Mouse (Mus musculus) lung, adult 2 months (tissue): ENCODE data around the gene Ipmk. TPM values are rescaled to one million over a fixed set of nuclear protein-coding genes. Genes with fewer than 3 reads are reported as not detected.

Experiments
- DNase-seq: peaks from one replicate; pipeline ENCODE4 v3.0.0; 2022
- H3K4me1 ChIP-seq: fragments of 200-500 bp; 2 replicates; pipeline ENCODE4 v1.6.1; 2011; ENCODE audit warnings: low read length; ENCODE audit not compliant: control insufficient read depth, insufficient read depth
- H3K4me3 ChIP-seq: fragments of 200-500 bp; replicated peaks from 2 replicates; pipeline ENCODE3; 2011; ENCODE audit warnings: low read depth, mild to moderate bottlenecking, control low read depth, low read length; ENCODE audit errors: extremely low read depth
- CTCF ChIP-seq: fragments of 200-500 bp; IDR thresholded peaks from 2 replicates; pipeline ENCODE4 v1.5.1; 2011; ENCODE audit warnings: mild to moderate bottlenecking, low read length, control low read depth; ENCODE audit not compliant: insufficient read depth
- POLR2A ChIP-seq: fragments of 200-500 bp; IDR thresholded peaks from 2 replicates; pipeline ENCODE4 v1.6.1; 2011; ENCODE audit warnings: low read depth, mild to moderate bottlenecking, control low read depth, low read length, borderline replicate concordance; ENCODE audit errors: extremely low read depth
- WGBS: fragments of 180-500 bp; shearing (Covaris S2); methylation state at CpG from one replicate; pipeline ENCODE4 v1.1.7; 2018; 5-methylcytosine and 5-hydroxymethylcytosine counted together
- polyA plus RNA-seq: library from polyadenylated mRNA; depleted of rRNA; stranded (reverse); fragments of >200 nt; gene quantifications from 2 replicates; pipeline ENCODE4 v1.2.3, GENCODE M21; 2012

The Ipmk gene
- polyA plus RNA-seq, 1 experiment: 12.4 TPM

DNA sequence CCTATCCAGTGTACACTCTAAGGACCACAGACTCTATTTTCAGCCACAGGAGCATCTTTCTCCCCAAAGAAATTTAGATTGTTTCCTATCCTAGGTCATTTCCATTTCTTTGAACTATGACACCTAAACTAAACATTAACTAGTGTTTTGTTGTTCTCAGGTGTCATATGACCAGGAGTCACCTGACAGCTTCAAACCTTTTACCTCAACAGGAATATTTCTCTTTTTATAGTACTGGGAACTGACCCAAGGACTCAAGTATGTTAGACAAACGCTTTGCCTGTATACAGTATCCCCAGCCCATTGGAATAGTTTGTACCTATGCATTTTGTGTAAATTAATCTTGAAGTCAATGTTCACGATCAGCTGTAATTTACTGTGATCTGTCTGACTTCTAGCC is 9.8 kb upstream of the Ipmk start:
- TF ChIP-seq CTCF: no peak
- TF ChIP-seq POLR2A: no peak
- 63% methylated on average over 2 of the region's 2 CpGs for WGBS
- 0 out of 2 replicates have a peak, but pooled peaks cover 2% of the 10 kb centered on the region for H3K4me1 ChIP-seq
- no peak overlapping the region for H3K4me3 ChIP-seq
- no peak for DNase-seq

DNA sequence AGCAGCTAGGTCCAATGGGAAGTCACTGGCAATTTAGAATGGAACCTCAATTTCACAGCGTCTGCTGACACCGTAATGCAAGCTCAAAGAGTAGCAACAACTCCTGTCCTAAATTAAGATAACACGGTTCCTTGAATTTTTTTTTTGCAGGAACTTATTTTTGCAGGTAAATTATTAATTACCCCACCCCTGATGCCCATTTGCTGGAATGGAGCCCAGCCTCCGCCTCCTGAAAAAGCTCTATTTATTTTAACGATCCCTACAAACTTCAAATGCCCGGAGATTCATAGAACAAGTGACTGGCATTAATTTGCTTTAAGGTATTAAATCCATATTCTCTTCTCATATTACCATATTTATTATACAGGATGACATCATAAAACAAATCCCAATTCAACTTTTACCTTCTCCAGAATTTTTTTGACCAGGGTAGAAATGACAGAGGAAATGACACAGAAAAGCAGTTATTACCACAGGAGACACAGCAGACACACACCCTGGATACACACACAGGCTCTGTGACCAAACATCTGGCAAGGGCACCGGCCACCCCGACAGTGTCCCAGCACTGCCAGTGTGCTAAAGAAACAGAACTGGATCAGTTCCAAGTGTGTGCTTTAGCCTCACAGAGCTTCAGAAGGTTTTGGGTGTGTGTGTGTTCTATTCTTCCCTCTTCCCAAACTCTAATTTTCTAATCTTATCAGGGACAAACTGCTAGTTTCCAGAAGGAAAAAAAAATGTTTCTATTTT is 9.2 kb upstream of the Ipmk start:
- no peak for TF ChIP-seq CTCF
- no peak for TF ChIP-seq POLR2A
- no peak for DNase-seq
- H3K4me1 ChIP-seq: 0 out of 2 replicates have a peak, but pooled peaks cover 2% of the 10 kb centered on the region
- H3K4me3 ChIP-seq: no peak overlapping the region
- WGBS: 49% methylated on average over 8 of the region's 8 CpGs

- no peak overlapping the region for H3K4me3 ChIP-seq
- no peak for DNase-seq
- 48% methylated on average over 4 of the region's 4 CpGs for WGBS
- peaks cover 2% of the 10 kb centered on the region for H3K4me1 ChIP-seq
- no peak for TF ChIP-seq POLR2A
- TF ChIP-seq CTCF: no peak
These were observed 8.1 kb upstream of the Ipmk start for GRCm38 (mm10) chr10:71339463-71339862.

- peaks cover 3% of the 10 kb centered on the region for H3K4me1 ChIP-seq
- no peak for DNase-seq
- no peak overlapping the region for H3K4me3 ChIP-seq
- WGBS: 73% methylated on average over 2 of the region's 2 CpGs
- TF ChIP-seq CTCF: no peak
- TF ChIP-seq POLR2A: no peak
These were observed 7.4 kb upstream of the Ipmk start for GRCm38 (mm10) chr10:71340195-71340594.

DNA sequence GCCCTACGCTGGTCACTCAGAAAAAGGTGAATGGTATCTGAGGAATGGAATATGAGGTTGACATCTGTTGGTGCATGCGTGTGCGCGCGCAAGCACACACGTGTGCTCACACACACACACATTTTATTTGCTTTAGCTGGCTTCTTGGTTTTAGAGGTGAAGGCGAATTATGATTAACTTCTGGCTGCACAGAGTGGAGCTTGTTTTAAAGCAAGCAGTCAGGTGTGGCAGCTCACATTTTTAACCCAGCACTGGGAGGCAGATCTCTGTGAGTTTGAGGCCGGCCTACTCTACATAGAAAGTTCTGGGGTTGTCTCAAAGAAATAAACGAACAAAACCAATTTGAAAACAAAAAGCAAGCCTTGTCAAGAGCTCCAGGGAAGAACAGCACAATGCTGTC is 6.3 kb upstream of the Ipmk start:
- 93% methylated on average over 9 of the region's 9 CpGs for WGBS
- no peak for TF ChIP-seq POLR2A
- no peak for TF ChIP-seq CTCF
- Histone ChIP-seq H3K4me3 (no peak overlapping the region), H3K4me1 (peaks cover 5% of the 10 kb centered on the region)
- DNase-seq: no peak

- TF ChIP-seq POLR2A: no peak
- TF ChIP-seq CTCF: peak; percentile 36
- DNase-seq: no peak
- H3K4me1 ChIP-seq: peaks cover 5% of the 10 kb centered on the region
- H3K4me3 ChIP-seq: no peak overlapping the region
- 61% methylated on average over 7 of the region's 7 CpGs for WGBS
These were observed 5.3 kb upstream of the Ipmk start for GRCm38 (mm10) chr10:71342030-71342805.

DNA sequence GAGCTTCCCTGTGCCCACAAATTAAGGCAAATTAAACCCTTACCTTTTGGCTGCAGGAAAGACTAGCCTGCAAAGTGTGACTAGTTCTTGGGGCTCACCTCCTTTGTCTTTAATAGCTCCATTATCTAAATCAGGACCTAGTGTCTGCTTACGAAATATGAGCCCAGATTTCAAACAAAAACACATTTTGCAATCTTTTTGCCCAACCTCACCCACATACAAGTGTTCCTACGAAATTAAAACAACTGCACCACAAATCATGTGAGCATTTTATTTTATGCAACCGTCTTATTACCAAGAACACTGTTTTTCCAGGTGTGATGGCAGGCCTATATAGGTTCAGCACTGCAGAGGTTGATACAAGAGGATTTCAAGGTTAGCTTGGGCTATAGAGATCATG is 4.4 kb upstream of the Ipmk start:
- Histone ChIP-seq H3K4me1 (peaks cover 5% of the 10 kb centered on the region), H3K4me3 (no peak overlapping the region)
- 73% methylated on average over 3 of the region's 3 CpGs for WGBS
- TF ChIP-seq POLR2A (no peak), CTCF (no peak)
- DNase-seq: no peak

- 29% methylated on average over 14 of the region's 14 CpGs for WGBS
- DNase-seq: no peak
- Histone ChIP-seq H3K4me1 (peaks cover 6% of the 10 kb centered on the region), H3K4me3 (no peak overlapping the region)
- no peak for TF ChIP-seq CTCF
- no peak for TF ChIP-seq POLR2A
These were observed 3.8 kb upstream of the Ipmk start for GRCm38 (mm10) chr10:71343567-71344265.

DNA sequence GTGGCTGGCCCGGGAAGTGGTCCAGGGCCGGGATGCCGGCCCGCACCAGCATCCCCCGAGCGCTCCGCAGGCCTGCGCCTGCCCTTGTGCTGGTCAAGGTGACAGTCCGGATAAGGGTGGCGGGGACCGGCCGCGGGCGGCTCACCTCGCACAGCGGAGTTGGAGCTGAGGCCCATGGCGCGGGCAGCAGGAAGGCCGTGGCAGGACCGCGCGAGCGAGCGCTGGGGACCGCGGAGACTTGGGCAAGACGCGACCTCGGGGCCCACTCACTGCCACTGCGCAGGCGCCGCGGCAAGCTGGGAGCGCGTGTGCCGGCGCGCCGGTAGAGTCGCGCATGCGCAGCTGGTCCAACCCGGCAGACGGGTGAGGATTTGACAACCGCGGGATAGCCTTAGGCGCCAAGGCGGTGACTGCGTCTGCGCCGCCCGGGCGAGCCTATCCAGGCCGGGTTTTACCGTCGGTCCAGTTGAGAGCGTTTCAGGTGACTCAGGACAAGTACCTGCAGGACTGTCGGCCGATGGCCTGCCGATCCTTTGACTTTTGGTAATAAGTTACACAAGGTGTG is 2.9 kb upstream of the Ipmk start, which contains the start of gene Cisd1:
Gene Cisd1, minus strand, starts transcription at position 376 of the 565 bp plus-strand sequence.
- Histone ChIP-seq H3K4me1 (peaks cover 15% of the 10 kb centered on the region), H3K4me3 (peak within 1 kb of the TSS; percentile 79)
- TF ChIP-seq CTCF (no peak), POLR2A (no peak)
- under 1% methylated on average over 58 of the region's 60 CpGs for WGBS
- peak; percentile 89 for DNase-seq
